Mouse (Mus musculus) hematopoietic multipotent progenitor cell, adult 10-12 weeks (in vitro differentiated cells): ENCODE data around the gene Btbd7. TPM values are rescaled to one million over a fixed set of nuclear protein-coding genes. Genes with fewer than 3 reads are reported as not detected.

Source experiments
- polyA plus RNA-seq: library from polyadenylated mRNA; stranded (reverse); fragments of >175 nt; gene quantifications from 2 replicates; pipeline ENCODE4 v1.2.3, GENCODE M21; 2012; ENCODE audit warnings: low replicate concordance

The Btbd7 gene
- 4.1 and 4.4 TPM in 2 replicates for polyA plus RNA-seq

GRCm38 (mm10) chr12:102878031-102878823 lies at the start of gene Btbd7:
Gene Btbd7 (minus strand): TSS chr12:102878471.

GRCm38 (mm10) chr12:102899091-102899490 lies 20.8 kb upstream of the Btbd7 start, which contains the start of gene Cox8c:
Gene Cox8c (plus strand): TSS chr12:102899316.

GRCm38 (mm10) chr12:102758403-102758756 lies 119.9 kb downstream of the Btbd7 start, which contains the start of gene Gm20604:
Gene Gm20604 (minus strand): TSS chr12:102758672.

GRCm38 (mm10) chr12:102757689-102758402 lies 120.4 kb downstream of the Btbd7 start, which contains the start of the genes Gm28051, Gon7 and Ubr7:
Gene Gm28051 (minus strand): TSS chr12:102757765.
Gene Gon7 (minus strand): TSS chr12:102757803.
Gene Ubr7 (plus strand): TSS chr12:102757967.

GRCm38 (mm10) chr12:102743589-102744574 lies 134.4 kb downstream of the Btbd7 start, which contains the start of the genes Moap1 and Tmem251:
Gene Moap1 (minus strand): TSS chr12:102743661.
Gene Tmem251 (plus strand): TSS chr12:102743762.

Other genes starting within 250 kb of the Btbd7 start
- gene Itpk1, start 173.5 kb downstream of the Btbd7 start, polyA plus RNA-seq, result 26.0 and 34.0 TPM in 2 replicates
- gene Moap1, start 134.8 kb downstream of the Btbd7 start, polyA plus RNA-seq, result 0.67 and 1.6 TPM in 2 replicates
- gene Tmem251, start 134.7 kb downstream of the Btbd7 start, polyA plus RNA-seq, result 2.1 and 2.4 TPM in 2 replicates
- gene Gm28051, start 120.7 kb downstream of the Btbd7 start, polyA plus RNA-seq, result 0.90 and 9.3 TPM in 2 replicates
- 5.5 and 9.2 TPM in 2 replicates for gene Gon7, start 120.7 kb downstream of the Btbd7 start, polyA plus RNA-seq
- 9.1 and 13.0 TPM in 2 replicates for gene Ubr7, start 120.5 kb downstream of the Btbd7 start, polyA plus RNA-seq
- 0.77 and 0.86 TPM in 2 replicates for gene Gm20604, start 119.8 kb downstream of the Btbd7 start, polyA plus RNA-seq
- not detected in 2 replicates for gene Cox8c, start 20.8 kb upstream of the Btbd7 start, polyA plus RNA-seq
- gene Unc79, start 70.4 kb upstream of the Btbd7 start, polyA plus RNA-seq, result not detected in 2 replicates